Mouse (Mus musculus): ENCODE results near the gene Zbtb14. TPM values are rescaled to one million over a fixed set of nuclear protein-coding genes. Genes with fewer than 3 reads are reported as not detected.

Gene Zbtb14
- polyA plus RNA-seq (2015; fragmentation: Nextera tagmentation; extraction: Ambion mirVana), result 17.3 and 17.9 TPM in 2 replicates

DNA sequence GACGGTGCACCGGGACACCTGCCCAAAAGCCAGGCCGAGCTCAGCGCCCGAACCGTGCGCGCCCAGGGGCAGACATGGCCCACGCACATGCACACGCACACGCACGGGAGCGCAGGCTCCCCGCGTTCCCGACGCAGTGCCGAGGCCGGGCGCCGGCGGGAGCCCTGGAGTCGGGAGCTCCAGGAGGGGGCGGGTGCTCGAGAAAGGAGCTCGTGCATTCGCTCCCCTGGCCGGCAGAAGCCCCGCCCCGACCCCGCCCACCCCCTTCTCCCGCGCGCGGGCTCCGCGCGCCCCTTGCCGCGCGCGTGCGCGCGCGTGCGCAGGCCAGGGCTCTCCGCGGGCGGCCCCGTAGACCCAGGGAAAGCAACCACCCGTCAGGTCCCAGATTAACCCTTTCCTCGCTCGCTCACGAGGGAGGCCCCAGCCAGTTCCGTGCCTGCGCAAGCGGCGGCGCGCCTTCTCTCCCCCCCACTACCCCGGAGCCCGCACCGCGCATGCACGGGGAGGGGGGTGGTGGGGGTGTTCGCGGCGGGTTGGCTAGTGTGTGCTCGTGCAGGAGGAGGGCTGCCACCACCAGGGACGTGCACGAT, at the start of gene Zbtb14:
Gene Zbtb14, plus strand, starts transcription at position 540 of the 590 bp plus-strand sequence.

DNA sequence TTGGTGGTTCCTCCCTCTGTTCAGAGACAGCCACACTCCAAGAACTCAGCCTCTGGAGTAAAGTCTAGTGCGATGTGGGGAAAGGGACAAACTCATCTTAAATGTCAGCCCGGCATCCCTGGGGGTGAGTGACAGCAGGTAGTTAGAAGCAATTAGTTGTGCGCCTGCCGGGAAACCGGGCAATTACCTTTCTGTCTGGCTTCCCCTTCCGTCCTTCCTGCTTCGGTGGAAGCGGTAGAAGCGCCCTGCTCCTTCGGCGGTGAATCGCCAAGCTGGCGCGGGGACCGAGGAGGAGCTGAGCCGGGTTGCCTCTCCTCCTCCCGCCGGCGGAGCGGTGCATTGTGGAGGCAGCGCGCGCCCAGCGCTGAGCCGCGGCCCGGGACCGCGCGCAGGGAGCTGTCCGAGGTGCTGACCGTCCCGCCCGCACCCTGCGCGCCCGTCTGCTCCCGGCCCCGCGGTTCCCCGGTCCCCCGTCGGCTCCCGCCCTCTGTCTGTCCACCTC, 56.2 kb downstream of the Zbtb14 start, which contains the start of gene Akain1:
Gene Akain1, plus strand, starts transcription at position 337 of the 502 bp plus-strand sequence.

Other genes starting within 250 kb of the Zbtb14 start
- 4.1 TPM in 2 replicates for gene Akain1, start 56.3 kb downstream of the Zbtb14 start, polyA plus RNA-seq (2015; fragmentation: Nextera tagmentation; extraction: Ambion mirVana)